Mouse (Mus musculus): ENCODE measurements around the gene Smad3.

Gene Smad3

DNA sequence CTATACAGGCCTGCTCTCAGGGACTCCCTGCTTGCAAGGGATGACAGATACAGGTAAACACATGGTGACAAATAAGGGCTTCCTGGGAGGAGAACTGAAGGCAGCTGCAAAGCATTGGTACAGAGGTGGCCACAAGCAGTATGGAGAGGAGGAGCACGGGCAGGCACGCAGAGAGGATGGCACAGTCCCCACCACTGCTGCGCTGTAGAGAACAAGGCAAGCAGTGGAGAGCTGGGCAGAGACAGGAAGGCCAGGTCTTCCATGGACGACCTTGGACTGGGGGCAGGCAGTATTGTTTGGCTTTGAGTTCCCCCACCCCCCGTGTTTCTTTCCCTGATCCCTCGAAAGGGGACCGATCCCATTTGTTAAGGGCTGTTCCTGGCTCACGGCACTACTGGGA lies 112.7 kb downstream of the Smad3 start:
- in situ Hi-C loops (cut with MboI, MseI): loop anchor here (10.0 kb wide), 1 partner anchor 200 kb away; no protein-coding TSS in a partner anchor

DNA sequence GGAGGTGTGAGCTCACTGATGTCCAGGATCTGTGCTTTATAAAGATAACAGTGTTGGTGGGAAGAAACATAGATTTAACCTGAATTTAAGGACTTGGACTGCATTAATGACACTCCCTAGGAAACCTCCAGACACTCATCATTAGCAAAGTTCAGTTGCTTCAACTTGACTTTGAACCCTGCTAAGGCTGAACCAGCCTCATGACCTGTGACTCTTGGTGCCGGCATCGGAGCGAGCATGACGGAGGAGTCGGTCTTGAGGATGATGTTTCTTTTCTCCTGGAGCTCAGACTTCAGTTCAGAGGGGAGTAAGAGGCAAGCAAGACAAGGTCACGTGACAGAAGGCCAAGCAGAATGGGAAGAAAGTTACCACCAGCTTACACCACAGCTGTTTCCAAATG lies 113.8 kb downstream of the Smad3 start:
- in situ Hi-C loops (cut with MboI, MseI): loop anchor here (10.0 kb wide), 1 partner anchor 201 kb away; no protein-coding TSS in a partner anchor

DNA sequence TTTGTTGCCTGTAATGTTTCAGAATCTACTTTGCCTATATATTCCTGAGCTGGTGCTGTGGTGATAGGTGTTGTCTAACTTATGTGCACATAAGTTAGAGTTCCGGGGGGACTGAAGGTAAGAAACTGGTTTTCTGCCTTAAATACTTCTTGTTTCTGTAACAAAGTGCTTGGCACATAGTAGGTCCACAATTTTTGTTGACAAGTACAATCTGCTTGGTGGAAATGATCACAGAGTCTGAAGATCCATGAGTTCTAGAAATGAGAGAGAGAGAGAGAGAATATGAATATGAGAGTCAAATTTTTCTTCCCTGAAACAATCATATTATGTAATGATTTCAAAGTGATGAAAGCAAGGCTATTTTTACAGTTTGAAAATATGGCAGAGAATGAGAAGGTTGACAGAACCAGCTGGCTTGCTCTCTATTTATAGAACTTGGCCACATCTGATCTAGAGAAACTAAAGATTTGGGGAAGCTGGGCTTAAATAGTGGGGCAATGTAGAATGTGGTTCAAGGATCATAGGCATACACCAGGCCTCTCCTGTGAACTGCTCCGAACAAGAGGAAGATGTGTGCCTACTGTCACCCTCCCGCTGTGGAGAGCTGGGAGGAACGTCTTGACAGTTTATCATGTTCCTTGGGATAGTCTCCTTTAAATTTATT lies 115.7 kb downstream of the Smad3 start:
- in situ Hi-C loops (cut with MboI, MseI): loop anchor here (10.0 kb wide), 1 partner anchor 203 kb away; no protein-coding TSS in a partner anchor

- in situ Hi-C loops (cut with MboI, MseI): no loop called here
These were observed 121.7 kb downstream of the Smad3 start for GRCm38 (mm10) chr9:63636113-63636512.

- in situ Hi-C loops (cut with MboI, MseI): no loop called here
These were observed 124.5 kb downstream of the Smad3 start for GRCm38 (mm10) chr9:63633334-63633733.

- in situ Hi-C loops (cut with MboI, MseI): no loop called here
These were observed 124.9 kb downstream of the Smad3 start for GRCm38 (mm10) chr9:63632924-63633323.

DNA sequence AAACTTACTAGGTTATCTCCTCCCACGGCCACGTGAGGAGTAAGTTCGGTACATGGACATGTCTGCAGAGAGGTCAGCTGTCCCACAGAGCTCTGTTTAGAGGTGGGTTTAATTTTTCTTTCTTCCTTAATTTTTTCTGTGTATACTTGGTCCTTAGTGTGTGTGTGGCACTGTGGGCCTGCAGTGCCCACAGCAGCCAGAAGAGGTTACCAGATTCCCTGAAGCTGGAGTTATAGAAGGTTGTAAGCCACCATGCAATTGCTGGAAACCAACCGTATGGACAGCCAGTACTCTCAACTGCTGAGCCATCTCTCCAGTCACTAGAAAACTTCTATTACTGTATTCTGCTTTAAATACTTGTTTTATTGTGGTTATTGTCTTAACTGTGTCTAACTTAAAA lies 125.7 kb downstream of the Smad3 start:
- in situ Hi-C loops (cut with MboI, MseI): no loop called here

- in situ Hi-C loops (cut with MboI, MseI): no loop called here
These were observed 132.6 kb downstream of the Smad3 start for GRCm38 (mm10) chr9:63625090-63625756.

DNA sequence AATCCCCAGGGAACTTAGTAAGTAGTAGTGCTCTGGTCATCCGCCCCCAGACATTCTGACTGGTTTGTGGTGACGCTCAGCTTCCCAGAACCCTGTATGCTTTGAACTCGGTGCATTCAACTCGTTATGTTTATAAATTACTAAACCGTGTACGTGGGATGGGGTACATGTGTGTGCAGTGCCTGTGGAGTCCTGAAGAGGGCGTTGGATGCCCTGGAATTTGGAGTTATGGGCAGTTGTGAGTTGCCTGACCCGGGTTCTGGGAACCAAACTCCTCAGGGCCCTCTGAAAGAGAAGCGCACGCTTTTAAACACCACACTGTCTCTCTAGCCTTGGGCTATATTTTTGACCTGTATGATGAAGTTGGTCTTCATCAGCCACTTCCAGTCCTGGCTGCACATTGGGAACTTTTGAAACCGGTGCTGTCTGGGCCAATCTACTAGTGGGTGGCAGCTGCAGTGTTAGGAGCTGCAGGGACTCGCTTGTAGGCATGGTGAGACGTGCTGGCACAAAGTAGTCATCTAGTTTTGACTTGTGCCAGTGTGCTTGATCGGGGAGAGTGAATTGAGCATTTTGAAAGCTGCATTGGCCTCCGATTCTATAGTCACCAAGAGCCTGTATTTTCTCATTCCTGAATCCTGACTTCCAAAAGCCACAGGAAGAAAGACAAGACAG lies 133.8 kb downstream of the Smad3 start:
- in situ Hi-C loops (cut with MboI, MseI): no loop called here

DNA sequence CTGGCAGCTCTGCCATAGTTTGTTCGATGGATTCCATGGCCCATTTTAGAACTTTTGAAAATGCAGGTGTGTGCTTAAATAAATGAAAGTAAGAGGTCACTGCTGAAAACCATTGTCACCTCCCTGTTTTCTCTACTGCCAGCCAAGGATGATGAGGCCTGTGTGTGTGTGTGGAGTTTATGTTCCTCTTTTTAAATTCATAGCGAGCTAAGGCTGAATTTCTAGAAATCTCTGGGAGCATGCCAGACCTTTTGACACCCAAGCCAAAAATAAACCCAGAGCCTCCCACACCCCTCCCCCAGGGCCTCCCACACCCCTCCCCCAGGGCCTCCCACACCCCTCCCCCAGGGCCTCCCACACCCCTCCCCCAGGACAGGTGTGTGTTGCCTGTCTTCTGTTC lies 139.8 kb downstream of the Smad3 start:
- in situ Hi-C loops (cut with MboI, MseI): no loop called here

GRCm38 (mm10) chr9:63614018-63614985 lies 143.5 kb downstream of the Smad3 start:
- in situ Hi-C loops (cut with MboI, MseI): no loop called here

DNA sequence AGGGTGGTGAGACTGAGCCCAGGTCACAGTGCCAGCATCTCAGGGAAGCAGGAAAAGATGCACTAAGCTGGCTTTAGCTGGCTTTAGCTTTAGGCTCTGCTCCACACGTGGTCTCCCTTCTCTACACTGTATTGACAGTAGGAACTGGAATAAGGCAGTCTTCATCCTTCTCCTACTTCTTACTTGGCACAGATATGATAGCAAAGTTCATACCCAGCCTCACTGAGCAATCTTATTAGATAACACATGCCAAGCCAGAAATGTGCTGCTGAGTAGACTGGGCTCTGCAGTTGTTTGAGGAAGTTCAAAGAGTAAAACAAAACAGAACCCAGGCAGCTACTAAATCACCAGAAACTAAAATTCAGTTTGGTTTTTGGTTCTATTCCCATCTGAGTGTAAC lies 144.2 kb downstream of the Smad3 start:
- in situ Hi-C loops (cut with MboI, MseI): no loop called here

DNA sequence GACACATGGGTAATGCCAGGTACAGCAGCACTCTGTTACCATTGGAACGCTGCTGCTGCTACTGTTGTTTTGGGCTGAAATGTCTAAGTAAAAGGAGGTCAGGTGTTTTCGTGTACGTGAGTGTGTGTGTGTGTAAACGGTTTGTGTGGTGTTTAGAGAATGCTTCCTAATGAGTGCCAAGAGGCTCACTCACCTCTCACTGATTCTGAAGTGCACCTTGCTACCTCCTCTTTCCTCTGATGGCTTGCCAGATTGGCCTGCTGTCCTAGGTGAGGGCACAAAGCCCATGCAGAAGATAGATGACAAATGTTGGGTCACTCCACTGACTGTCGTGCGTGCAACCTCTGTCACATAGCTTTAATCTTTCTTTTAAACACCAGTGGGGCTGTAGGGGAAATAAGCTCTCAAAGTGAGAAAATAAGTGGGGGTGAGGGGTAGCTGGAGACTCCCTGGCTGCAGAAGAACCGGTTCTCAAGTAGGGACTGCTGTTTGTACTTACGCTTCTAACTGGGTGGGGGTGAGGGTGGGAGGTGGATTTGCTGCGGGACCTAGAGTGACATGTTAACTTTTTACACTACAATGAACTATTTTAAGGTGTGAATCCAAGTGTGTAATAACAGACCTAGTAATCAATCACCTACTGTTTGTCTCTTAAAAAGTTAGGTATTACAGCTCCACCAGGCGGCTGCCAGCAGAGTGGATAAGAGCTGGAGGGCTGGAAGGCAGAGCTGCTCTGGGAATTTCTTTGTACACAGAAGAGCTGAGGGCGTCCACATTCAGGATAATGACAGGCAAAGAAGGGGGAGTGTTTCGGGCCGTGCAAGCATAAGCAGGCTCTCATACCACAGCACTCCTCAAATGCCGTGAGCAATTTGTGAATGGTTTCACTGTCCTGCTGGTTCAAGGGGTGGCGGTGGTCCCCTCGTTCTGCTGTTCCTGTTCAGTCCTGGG lies 145.0 kb downstream of the Smad3 start:
- in situ Hi-C loops (cut with MboI, MseI): no loop called here

- in situ Hi-C loops (cut with MboI, MseI): no loop called here
These were observed 145.8 kb downstream of the Smad3 start for GRCm38 (mm10) chr9:63611967-63612366.

- in situ Hi-C loops (cut with MboI, MseI): no loop called here
These were observed 146.9 kb downstream of the Smad3 start for GRCm38 (mm10) chr9:63610841-63611366.

DNA sequence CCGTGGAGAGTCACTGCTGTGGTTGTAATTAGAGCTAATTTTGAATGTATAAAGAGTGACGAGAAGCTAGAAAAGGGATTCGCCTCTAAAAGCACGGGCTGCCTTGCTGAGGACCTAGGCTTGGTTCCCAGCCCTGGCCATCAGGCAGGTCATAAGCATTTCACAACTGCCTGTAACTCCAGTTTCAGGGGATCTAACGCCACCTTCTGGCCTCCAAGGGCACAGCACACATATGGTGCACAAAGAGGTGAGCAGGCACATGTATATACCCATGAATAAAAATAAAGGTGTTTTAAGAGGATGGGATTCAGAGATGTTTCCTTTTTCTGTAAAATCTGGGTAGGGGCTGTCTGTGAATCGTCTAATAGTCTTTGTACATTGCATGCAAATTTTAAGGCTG lies 147.6 kb downstream of the Smad3 start:
- in situ Hi-C loops (cut with MboI, MseI): no loop called here

GRCm38 (mm10) chr9:63609776-63610175 lies 148.0 kb downstream of the Smad3 start:
- in situ Hi-C loops (cut with MboI, MseI): no loop called here

DNA sequence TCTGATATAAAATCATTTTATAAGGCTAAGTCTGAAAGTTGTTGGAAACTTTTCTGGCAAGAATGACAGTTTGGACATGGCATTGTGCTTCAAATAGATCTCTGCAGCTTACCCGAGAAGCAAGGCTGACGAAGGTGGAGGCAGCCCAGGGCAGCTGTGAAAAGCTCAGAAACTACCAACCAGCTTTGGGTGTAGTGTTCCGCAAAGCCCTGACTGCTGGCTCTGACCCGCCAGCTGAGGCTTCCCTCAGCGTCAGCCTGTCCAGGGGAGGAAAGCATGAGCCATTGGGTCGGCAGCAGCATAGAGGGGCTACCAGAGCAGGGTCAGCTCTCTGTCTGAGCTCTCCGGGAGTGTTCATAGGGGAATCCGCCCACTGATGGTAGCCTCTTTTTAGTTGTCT lies 148.5 kb downstream of the Smad3 start:
- in situ Hi-C loops (cut with MboI, MseI): no loop called here

DNA sequence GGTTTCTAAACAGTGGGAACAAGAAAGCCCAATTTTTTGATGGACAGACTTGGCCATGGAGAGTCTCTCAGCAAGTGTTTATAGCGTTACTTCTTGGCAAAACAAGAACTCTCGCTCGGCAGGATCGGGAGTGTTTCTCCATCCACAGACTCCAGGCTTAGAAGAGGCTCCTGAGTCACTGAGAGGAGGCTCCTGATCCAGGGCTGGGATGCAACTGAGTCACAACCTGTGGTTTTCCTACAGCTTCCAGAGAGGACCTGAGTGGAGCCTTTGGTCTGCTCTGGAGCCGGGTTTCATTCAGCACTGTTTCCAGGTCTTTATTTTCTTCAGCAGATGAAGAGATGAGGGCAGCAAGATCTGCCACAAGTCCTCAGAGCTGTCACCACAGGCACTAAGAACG lies 149.8 kb downstream of the Smad3 start:
- in situ Hi-C loops (cut with MboI, MseI): no loop called here

DNA sequence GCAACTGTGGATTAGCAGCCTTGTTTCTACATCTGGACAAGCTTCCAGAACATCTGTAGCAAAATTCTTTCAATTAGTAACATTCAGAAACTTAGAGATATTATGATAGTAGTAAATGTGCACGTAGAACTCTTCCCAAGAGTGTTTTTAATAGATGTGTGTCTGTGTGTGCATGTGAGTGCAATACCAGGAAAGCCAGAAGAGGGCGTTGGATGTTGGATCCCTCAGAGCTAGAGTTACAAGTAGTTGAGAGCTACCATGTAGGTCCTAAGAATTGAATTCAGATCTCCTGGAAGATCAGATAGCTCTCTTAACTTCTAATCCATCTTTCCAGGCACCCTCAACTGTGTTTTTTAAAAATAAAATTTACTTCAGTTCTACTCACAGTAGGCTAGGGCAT lies 151.2 kb downstream of the Smad3 start:
- in situ Hi-C loops (cut with MboI, MseI): no loop called here
